Mouse (Mus musculus): ENCODE results near the gene Bcas3. TPM values are rescaled to one million over a fixed set of nuclear protein-coding genes. Genes with fewer than 3 reads are reported as not detected.

Gene Bcas3
- polyA plus RNA-seq, 1 experiment from 2014 or later = 20.2 TPM

- H3K4me1 ChIP-seq = peaks cover 4% of the 10 kb centered on the region; the same call in 1 of the 2 replicates
- H3K27me3 ChIP-seq (ENCODE audit: low read depth, poor library complexity, severe bottlenecking) = no peaks in the 10 kb centered on the region
- no peaks in the 10 kb centered on the region for H3K36me3 ChIP-seq
- no peak overlapping the region for H3K4me3 ChIP-seq
- 87% methylated on average over 4 of the region's 4 CpGs for WGBS
- no peak overlapping the region for H3K27ac ChIP-seq (replicated peaks)
- no peak for DNase-seq (ENCODE audit: low spot score)
- H3K9me3 ChIP-seq (replicated peaks) = no peaks in the 10 kb centered on the region
Measured at GRCm38 (mm10) chr11:85505811-85506210, 152.8 kb downstream of the Bcas3 start.

- H3K36me3 ChIP-seq = no peaks in the 10 kb centered on the region
- no peak overlapping the region for H3K27ac ChIP-seq (replicated peaks)
- 88% methylated on average over 12 of the region's 12 CpGs for WGBS
- H3K4me1 ChIP-seq = peaks cover 4% of the 10 kb centered on the region; the same call in 1 of the 2 replicates
- H3K27me3 ChIP-seq (ENCODE audit: low read depth, poor library complexity, severe bottlenecking) = no peaks in the 10 kb centered on the region
- H3K4me3 ChIP-seq = no peak overlapping the region
- DNase-seq (ENCODE audit: low spot score) = no peak
- no peaks in the 10 kb centered on the region for H3K9me3 ChIP-seq (replicated peaks)
Measured at GRCm38 (mm10) chr11:85509334-85509733, 156.4 kb downstream of the Bcas3 start.

GRCm38 (mm10) chr11:85511270-85511904 lies 158.4 kb downstream of the Bcas3 start:
- Histone ChIP-seq H3K4me3 (no peak overlapping the region), H3K27ac (replicated peaks) (no peak overlapping the region), H3K36me3 (no peaks in the 10 kb centered on the region), H3K4me1 (peaks cover 4% of the 10 kb centered on the region; the same call in 1 of the 2 replicates), H3K9me3 (replicated peaks) (no peaks in the 10 kb centered on the region), H3K27me3 (ENCODE audit: low read depth, poor library complexity, severe bottlenecking) (0 out of 2 replicates have a peak, but pooled peaks cover 5% of the 10 kb centered on the region)
- DNase-seq (ENCODE audit: low spot score) = no peak
- WGBS = 88% methylated on average over 9 of the region's 9 CpGs

- H3K9me3 ChIP-seq (replicated peaks) = no peaks in the 10 kb centered on the region
- 89% methylated on average over 7 of the region's 7 CpGs for WGBS
- no peak for DNase-seq (ENCODE audit: low spot score)
- H3K4me3 ChIP-seq = no peak overlapping the region
- H3K4me1 ChIP-seq = no peaks in the 10 kb centered on the region
- no peak overlapping the region for H3K27ac ChIP-seq (replicated peaks)
- H3K36me3 ChIP-seq = no peaks in the 10 kb centered on the region
- peaks cover 28% of the 10 kb centered on the region for H3K27me3 ChIP-seq (ENCODE audit: low read depth, poor library complexity, severe bottlenecking)
Measured at GRCm38 (mm10) chr11:85516724-85517123, 163.8 kb downstream of the Bcas3 start.

GRCm38 (mm10) chr11:85518025-85518756 lies 165.2 kb downstream of the Bcas3 start:
- Histone ChIP-seq H3K4me3 (no peak overlapping the region), H3K4me1 (peaks cover under 1% of the 10 kb centered on the region; the same call in 1 of the 2 replicates), H3K27me3 (ENCODE audit: low read depth, poor library complexity, severe bottlenecking) (peaks cover 41% of the 10 kb centered on the region), H3K9me3 (replicated peaks) (no peaks in the 10 kb centered on the region), H3K27ac (replicated peaks) (no peak overlapping the region), H3K36me3 (no peaks in the 10 kb centered on the region)
- no peak for DNase-seq (ENCODE audit: low spot score)
- WGBS = 52% methylated on average over 3 of the region's 3 CpGs

DNA sequence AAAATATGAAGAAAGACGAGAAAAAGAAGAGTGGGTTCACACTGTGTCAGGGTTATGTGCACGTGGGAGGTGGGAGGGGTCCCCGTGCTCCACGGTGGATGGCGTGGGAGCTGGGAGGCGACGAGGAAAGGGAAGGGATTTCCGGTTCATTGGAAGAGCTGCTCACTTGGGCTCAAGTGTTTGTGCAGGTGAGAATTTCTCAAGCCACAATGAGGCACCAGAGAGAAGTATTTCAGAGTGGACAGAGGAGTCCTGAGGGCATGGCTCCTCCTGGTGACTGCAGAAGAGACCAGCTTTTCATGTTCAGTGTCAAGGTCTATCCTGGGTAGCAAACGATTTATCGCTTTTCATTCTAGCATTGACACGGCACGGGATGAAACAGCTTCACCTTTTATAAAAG lies 167.3 kb downstream of the Bcas3 start:
- peaks cover 51% of the 10 kb centered on the region for H3K27me3 ChIP-seq (ENCODE audit: low read depth, poor library complexity, severe bottlenecking)
- H3K9me3 ChIP-seq (replicated peaks) = no peaks in the 10 kb centered on the region
- H3K27ac ChIP-seq (replicated peaks) = no peak overlapping the region
- 82% methylated on average over 12 of the region's 12 CpGs for WGBS
- H3K36me3 ChIP-seq = no peaks in the 10 kb centered on the region
- H3K4me3 ChIP-seq = no peak overlapping the region
- DNase-seq (ENCODE audit: low spot score) = no peak
- peaks cover 21% of the 10 kb centered on the region for H3K4me1 ChIP-seq

GRCm38 (mm10) chr11:85520996-85521395 lies 168.0 kb downstream of the Bcas3 start:
- H3K27me3 ChIP-seq (ENCODE audit: low read depth, poor library complexity, severe bottlenecking) = peaks cover 58% of the 10 kb centered on the region
- WGBS = 86% methylated on average over 4 of the region's 4 CpGs

DNA sequence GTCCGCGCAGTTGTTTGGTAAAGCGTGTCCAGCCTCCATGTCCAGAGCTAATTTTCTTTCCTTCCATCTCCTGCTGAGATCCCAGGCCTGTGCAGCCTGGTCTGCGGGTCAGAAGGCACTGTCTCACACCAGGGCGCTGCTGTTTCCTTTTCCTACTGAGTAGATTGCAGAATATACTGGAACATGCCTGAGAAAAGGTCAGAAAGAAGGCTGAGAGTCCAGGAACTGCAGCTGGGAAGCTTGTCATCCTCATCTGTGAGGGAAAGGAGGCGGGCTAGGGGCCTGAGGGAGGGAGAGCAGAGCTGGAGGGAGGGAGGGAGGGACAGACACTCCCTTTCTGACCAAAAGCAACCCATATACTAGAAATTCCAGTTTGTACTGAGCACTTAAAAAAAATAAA lies 170.7 kb downstream of the Bcas3 start:
- Histone ChIP-seq H3K36me3 (no peaks in the 10 kb centered on the region), H3K27me3 (ENCODE audit: low read depth, poor library complexity, severe bottlenecking) (peaks cover 78% of the 10 kb centered on the region), H3K4me1 (peaks cover 45% of the 10 kb centered on the region), H3K9me3 (replicated peaks) (no peaks in the 10 kb centered on the region), H3K4me3 (peak overlapping the region; percentile 39; the same call in 1 of the 2 replicates), H3K27ac (replicated peaks) (no peak overlapping the region; the same call in 1 of the 2 replicates)
- 17% methylated on average over 6 of the region's 6 CpGs for WGBS
- peak; percentile 40 for DNase-seq (ENCODE audit: low spot score)

More at GRCm38 (mm10) chr11:85520996-85521395, 168.0 kb downstream of the Bcas3 start:
- H3K27ac ChIP-seq (replicated peaks) = no peak overlapping the region
- no peak overlapping the region for H3K4me3 ChIP-seq
- no peaks in the 10 kb centered on the region for H3K36me3 ChIP-seq
- peaks cover 29% of the 10 kb centered on the region for H3K4me1 ChIP-seq
- H3K9me3 ChIP-seq (replicated peaks) = no peaks in the 10 kb centered on the region
- DNase-seq (ENCODE audit: low spot score) = no peak

- H3K4me3 ChIP-seq = peak overlapping the region; percentile 39
- 6% methylated on average over 12 of the region's 12 CpGs for whole genome bisulfite sequencing
- H3K36me3 ChIP-seq = no peaks in the 10 kb centered on the region
- no peaks in the 10 kb centered on the region for H3K9me3 ChIP-seq (replicated peaks)
- peaks cover 45% of the 10 kb centered on the region for H3K4me1 ChIP-seq
- peak overlapping the region; percentile 52 for H3K27ac ChIP-seq (replicated peaks)
- peaks cover 83% of the 10 kb centered on the region for H3K27me3 ChIP-seq (ENCODE audit: low read depth, poor library complexity, severe bottlenecking)
- peak; percentile 82 for DNase-seq (ENCODE audit: low spot score)
Measured at GRCm38 (mm10) chr11:85524186-85524585, 171.2 kb downstream of the Bcas3 start.

DNA sequence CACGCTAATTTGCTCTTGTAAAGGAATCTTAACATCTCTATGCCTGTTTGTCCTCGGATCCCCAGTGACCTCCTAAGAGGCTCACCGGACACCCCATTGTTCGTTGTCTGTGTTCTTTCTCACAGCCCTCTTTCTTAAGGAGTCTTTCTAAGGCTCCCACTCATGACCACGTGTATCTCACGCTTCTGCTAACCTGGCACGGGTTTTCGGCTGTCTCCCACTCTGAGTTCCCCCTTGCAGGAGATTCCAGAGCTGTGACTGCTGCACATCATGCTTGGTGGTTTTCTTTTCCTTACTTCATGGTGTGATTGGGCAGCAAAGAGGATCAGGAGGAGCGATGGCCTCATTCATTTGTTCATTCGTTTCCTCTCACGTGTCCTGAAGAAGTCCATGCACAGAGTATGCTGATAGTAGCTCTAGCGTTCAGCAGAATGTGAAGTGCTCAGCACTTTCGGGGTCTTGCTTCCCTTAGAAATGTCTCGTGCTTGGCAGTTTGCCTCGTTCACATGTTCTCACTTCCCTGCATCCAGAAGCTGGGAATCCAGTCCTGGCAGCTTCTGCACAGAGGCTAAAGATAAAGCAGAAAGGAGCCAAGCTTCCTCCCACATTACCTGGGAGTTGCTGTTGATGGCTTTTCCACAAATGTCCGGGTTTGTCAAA lies 172.0 kb downstream of the Bcas3 start:
- H3K27me3 ChIP-seq (ENCODE audit: low read depth, poor library complexity, severe bottlenecking) = peaks cover 88% of the 10 kb centered on the region
- H3K9me3 ChIP-seq (replicated peaks) = no peaks in the 10 kb centered on the region
- H3K4me1 ChIP-seq = peaks cover 45% of the 10 kb centered on the region
- peak overlapping the region; percentile 52; the same call in 1 of the 2 replicates for H3K27ac ChIP-seq (replicated peaks)
- peak; percentile 37 for DNase-seq (ENCODE audit: low spot score)
- WGBS = 16% methylated on average over 16 of the region's 16 CpGs
- peak overlapping the region; percentile 39 for H3K4me3 ChIP-seq
- no peaks in the 10 kb centered on the region for H3K36me3 ChIP-seq

- 30% methylated on average over 10 of the region's 10 CpGs for WGBS
- H3K36me3 ChIP-seq = no peaks in the 10 kb centered on the region
- H3K27me3 ChIP-seq (ENCODE audit: low read depth, poor library complexity, severe bottlenecking) = peaks cover 83% of the 10 kb centered on the region
- no peak overlapping the region for H3K27ac ChIP-seq (replicated peaks)
- peaks cover 45% of the 10 kb centered on the region for H3K4me1 ChIP-seq
- H3K9me3 ChIP-seq (replicated peaks) = no peaks in the 10 kb centered on the region
- H3K4me3 ChIP-seq = 0 out of 2 replicates have a peak overlapping the region, but pooled peaks have one; percentile 39
- DNase-seq (ENCODE audit: low spot score) = no peak
Measured at GRCm38 (mm10) chr11:85525501-85525885, 172.5 kb downstream of the Bcas3 start.

DNA sequence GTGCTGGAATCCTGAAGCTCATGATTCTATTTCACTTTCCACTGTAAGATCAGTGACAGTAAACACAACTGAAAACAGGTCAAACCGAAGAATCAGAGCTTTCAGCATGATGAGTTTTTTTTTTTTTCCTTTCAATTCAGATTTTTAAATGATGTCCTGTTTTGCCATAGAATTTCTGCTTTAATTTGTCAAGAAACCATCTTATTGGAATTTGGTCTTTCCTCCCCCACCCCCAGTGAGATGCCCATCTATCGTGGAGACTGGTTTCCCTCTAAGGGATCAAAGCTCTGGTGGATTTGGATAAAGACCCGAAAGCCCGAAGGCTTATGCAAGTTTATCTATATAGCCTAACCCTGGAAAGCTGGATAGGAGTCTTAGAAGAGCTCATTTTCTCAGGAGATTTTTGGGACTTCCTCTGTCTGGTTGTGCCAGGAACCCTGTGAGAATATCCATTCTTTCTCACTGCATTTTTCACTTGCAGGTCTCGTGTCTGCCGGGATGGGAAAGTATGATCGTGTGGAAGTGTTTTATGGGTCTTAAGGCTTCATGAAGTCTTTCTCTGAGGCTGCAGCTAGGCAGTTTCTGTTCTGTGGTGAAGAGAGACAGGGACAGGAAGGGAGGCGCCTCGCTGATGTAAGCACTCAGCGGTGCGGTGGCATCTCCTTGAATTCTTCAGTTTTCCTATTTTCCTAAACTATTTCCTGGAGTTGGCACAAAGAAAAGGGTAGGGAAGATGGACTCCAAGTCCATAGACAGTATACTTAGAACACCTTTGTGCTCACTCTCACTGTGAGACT lies 173.2 kb downstream of the Bcas3 start:
- WGBS = 38% methylated on average over 11 of the region's 11 CpGs
- H3K27me3 ChIP-seq (ENCODE audit: low read depth, poor library complexity, severe bottlenecking) = peaks cover 76% of the 10 kb centered on the region
- H3K36me3 ChIP-seq = no peaks in the 10 kb centered on the region
- no peak overlapping the region for H3K4me3 ChIP-seq
- no peak for DNase-seq (ENCODE audit: low spot score)
- no peak overlapping the region for H3K27ac ChIP-seq (replicated peaks)
- peaks cover 45% of the 10 kb centered on the region for H3K4me1 ChIP-seq
- no peaks in the 10 kb centered on the region for H3K9me3 ChIP-seq (replicated peaks)

Data from midbrain, embryonic 10.5 days (tissue).